In genomic region chr10:17395495-17396224, GRCm38 (mm10) we compare ENCODE assay signal across 20 mouse cellular contexts.
DNase-seq lines count a peak whose midpoint lies in the region; ATAC-seq and TF ChIP-seq lines count a peak whose summit lies in the region.
"Had no signal": no experiment of that assay in that cellular context is flagged by ENCODE, and none has a peak within 500 bp of the region (broad histone marks: within the 10 kb centered on the region; RNA-seq: fewer than 3 reads in every experiment).

No protein-coding gene starts in this region.

- WGBS in forebrain, embryonic 15.5 days = 36% methylated on average over 8 of the region's 8 CpGs
- 84% methylated on average over 8 of the region's 8 CpGs for WGBS in forebrain, embryonic 10.5 days
- WGBS in hindbrain, postnatal 0 days = 80% methylated on average over 8 of the region's 8 CpGs
- 84% methylated on average over 8 of the region's 8 CpGs for WGBS in hindbrain, embryonic 13.5 days
- 42% methylated on average over 8 of the region's 8 CpGs for WGBS in neural tube, embryonic 15.5 days
- 30% methylated on average over 8 of the region's 8 CpGs for WGBS in olfactory bulb, adult 2 months
- WGBS in heart, embryonic 11.5 days (ENCODE audit: insufficient replicate concordance) = 89% methylated on average over 8 of the region's 8 CpGs

- no peak for TF ChIP-seq POLR2A in olfactory bulb, adult 2 months (IDR thresholded peaks at IDR 0.05; ENCODE audit: insufficient read depth, low read depth, low read length)

- no peaks in the 10 kb centered on the region for H3K36me3 ChIP-seq in forebrain, embryonic 15.5 days
- H3K36me3 ChIP-seq in forebrain, embryonic 10.5 days (replicated peaks) = no peaks in the 10 kb centered on the region
- H3K36me3 ChIP-seq in hindbrain, postnatal 0 days (ENCODE audit: insufficient read depth, low read length) = no peaks in the 10 kb centered on the region
- H3K36me3 ChIP-seq in hindbrain, embryonic 13.5 days = no peaks in the 10 kb centered on the region
- H3K36me3 ChIP-seq in neural tube, embryonic 15.5 days = no peaks in the 10 kb centered on the region
- no peaks in the 10 kb centered on the region for H3K36me3 ChIP-seq in heart, embryonic 11.5 days (ENCODE audit: control insufficient read depth, insufficient read depth, low read length)
- H3K36me3 ChIP-seq: embryonic facial prominence, embryonic 12.5 days; heart, embryonic 12.5 days; hindbrain, embryonic 10.5 days; hindbrain, embryonic 15.5 days had no signal

- H3K27ac ChIP-seq in forebrain, embryonic 15.5 days (replicated peaks) = no peak overlapping the region
- no peak overlapping the region for H3K27ac ChIP-seq in forebrain, embryonic 10.5 days
- no peak overlapping the region for H3K27ac ChIP-seq in hindbrain, postnatal 0 days
- no peak overlapping the region for H3K27ac ChIP-seq in hindbrain, embryonic 13.5 days
- H3K27ac ChIP-seq in neural tube, embryonic 15.5 days (replicated peaks) = no peak overlapping the region
- H3K27ac ChIP-seq in olfactory bulb, adult 2 months (ENCODE audit: insufficient read depth, low read depth, low read length) = peak overlapping the region; percentile 66
- H3K27ac ChIP-seq in heart, embryonic 11.5 days (ENCODE audit: low read depth, low read length) = no peak overlapping the region
- H3K27ac ChIP-seq: embryonic facial prominence, embryonic 12.5 days; heart, adult 2 months; hindbrain, embryonic 10.5 days; hindbrain, embryonic 15.5 days had no signal

- no peak overlapping the region for H3K9ac ChIP-seq in forebrain, embryonic 15.5 days (replicated peaks)
- no peak overlapping the region for H3K9ac ChIP-seq in hindbrain, postnatal 0 days (replicated peaks; ENCODE audit: low read length)
- H3K9ac ChIP-seq in hindbrain, embryonic 13.5 days = no peak overlapping the region
- H3K9ac ChIP-seq in neural tube, embryonic 15.5 days (replicated peaks) = no peak overlapping the region
- no peak overlapping the region for H3K9ac ChIP-seq in heart, embryonic 11.5 days (ENCODE audit: low read depth, low read length)
- H3K9ac ChIP-seq: embryonic facial prominence, embryonic 12.5 days; heart, embryonic 12.5 days; hindbrain, embryonic 15.5 days had no signal

- H3K4me1 ChIP-seq in forebrain, embryonic 15.5 days = peaks cover 3% of the 10 kb centered on the region; the same call in 1 of the 2 replicates
- H3K4me1 ChIP-seq in forebrain, embryonic 10.5 days = no peaks in the 10 kb centered on the region
- H3K4me1 ChIP-seq in hindbrain, postnatal 0 days (ENCODE audit: insufficient read depth, low read length) = no peaks in the 10 kb centered on the region
- no peaks in the 10 kb centered on the region for H3K4me1 ChIP-seq in hindbrain, embryonic 13.5 days (replicated peaks)
- peaks cover 8% of the 10 kb centered on the region; the same call in 1 of the 2 replicates for H3K4me1 ChIP-seq in neural tube, embryonic 15.5 days
- no peaks in the 10 kb centered on the region for H3K4me1 ChIP-seq in olfactory bulb, adult 2 months (ENCODE audit: control insufficient read depth, insufficient read depth, low read length)
- H3K4me1 ChIP-seq in heart, embryonic 11.5 days (ENCODE audit: control insufficient read depth, insufficient read depth, low read length) = no peaks in the 10 kb centered on the region
- H3K4me1 ChIP-seq: embryonic facial prominence, embryonic 12.5 days; heart, embryonic 12.5 days; hindbrain, embryonic 10.5 days had no signal

- H3K27me3 ChIP-seq in forebrain, embryonic 15.5 days = no peaks in the 10 kb centered on the region
- H3K27me3 ChIP-seq in forebrain, embryonic 10.5 days (ENCODE audit: poor library complexity, severe bottlenecking) = no peaks in the 10 kb centered on the region
- H3K27me3 ChIP-seq in hindbrain, postnatal 0 days (ENCODE audit: insufficient read depth, low read length) = no peaks in the 10 kb centered on the region
- no peaks in the 10 kb centered on the region for H3K27me3 ChIP-seq in hindbrain, embryonic 13.5 days
- no peaks in the 10 kb centered on the region for H3K27me3 ChIP-seq in neural tube, embryonic 15.5 days (replicated peaks)
- H3K27me3 ChIP-seq in heart, embryonic 11.5 days (ENCODE audit: control insufficient read depth, insufficient read depth, low read length) = no peaks in the 10 kb centered on the region
- H3K27me3 ChIP-seq: embryonic facial prominence, embryonic 12.5 days; heart, embryonic 12.5 days; hindbrain, embryonic 15.5 days; Patski had no signal

- ATAC-seq in forebrain, embryonic 15.5 days (replicated peaks) = 0 out of 2 replicates have a peak, but pooled peaks have one; percentile 43
- ATAC-seq in hindbrain, postnatal 0 days = no peak
- ATAC-seq in hindbrain, embryonic 13.5 days (ENCODE audit: low FRiP score) = no peak
- ATAC-seq in neural tube, embryonic 15.5 days (ENCODE audit: low FRiP score) = no peak; the same call in 1 of the 2 replicates
- no peak for ATAC-seq in heart, embryonic 11.5 days (replicated peaks; ENCODE audit: insufficient number of reproducible peaks, low FRiP score, low TSS enrichment)
- ATAC-seq: inflammation-experienced regulatory T-cells, adult 6 months; intestine, postnatal 0 days; Patski had no signal

- TF ChIP-seq CTCF in hindbrain, postnatal 0 days (IDR thresholded peaks at IDR 0.05; ENCODE audit: low read depth) = no peak
- no peak for TF ChIP-seq CTCF in olfactory bulb, adult 2 months (IDR thresholded peaks at IDR 0.05; ENCODE audit: insufficient read depth, low read depth, low read length)

- H3K4me3 ChIP-seq in forebrain, embryonic 15.5 days = no peak overlapping the region
- H3K4me3 ChIP-seq in forebrain, embryonic 10.5 days = no peak overlapping the region
- no peak overlapping the region for H3K4me3 ChIP-seq in hindbrain, postnatal 0 days (ENCODE audit: low read length)
- no peak overlapping the region for H3K4me3 ChIP-seq in hindbrain, embryonic 13.5 days
- no peak overlapping the region for H3K4me3 ChIP-seq in neural tube, embryonic 15.5 days (replicated peaks)
- H3K4me3 ChIP-seq in olfactory bulb, adult 2 months (ENCODE audit: insufficient read depth, low read depth, low read length) = no peak overlapping the region
- H3K4me3 ChIP-seq in heart, embryonic 11.5 days (ENCODE audit: low read depth, low read length) = no peak overlapping the region
- H3K4me3 ChIP-seq: embryonic facial prominence, embryonic 12.5 days; heart, adult 2 months; heart, embryonic 12.5 days; hindbrain, embryonic 10.5 days; hindbrain, embryonic 15.5 days had no signal

- no peak overlapping the region for H3K4me2 ChIP-seq in forebrain, embryonic 15.5 days (replicated peaks)
- no peak overlapping the region for H3K4me2 ChIP-seq in hindbrain, postnatal 0 days (ENCODE audit: low read depth, low read length)
- no peak overlapping the region for H3K4me2 ChIP-seq in hindbrain, embryonic 13.5 days
- H3K4me2 ChIP-seq in neural tube, embryonic 15.5 days = peak overlapping the region; percentile 19; the same call in 1 of the 2 replicates
- H3K4me2 ChIP-seq in heart, embryonic 11.5 days = no peak overlapping the region
- H3K4me2 ChIP-seq: embryonic facial prominence, embryonic 12.5 days; heart, embryonic 12.5 days; hindbrain, embryonic 15.5 days had no signal

- no peaks in the 10 kb centered on the region for H3K9me3 ChIP-seq in forebrain, embryonic 15.5 days
- H3K9me3 ChIP-seq in forebrain, embryonic 10.5 days = peaks cover 9% of the 10 kb centered on the region; the same call in 1 of the 2 replicates
- peaks cover 6% of the 10 kb centered on the region; the same call in 1 of the 2 replicates for H3K9me3 ChIP-seq in hindbrain, postnatal 0 days (ENCODE audit: low read length)
- H3K9me3 ChIP-seq in hindbrain, embryonic 13.5 days = peaks cover 12% of the 10 kb centered on the region; the same call in 1 of the 2 replicates
- 0 out of 2 replicates have a peak, but pooled peaks cover 7% of the 10 kb centered on the region for H3K9me3 ChIP-seq in neural tube, embryonic 15.5 days (replicated peaks)
- no peaks in the 10 kb centered on the region for H3K9me3 ChIP-seq in heart, embryonic 11.5 days (replicated peaks; ENCODE audit: control insufficient read depth, low read length)
- H3K9me3 ChIP-seq: hindbrain, embryonic 15.5 days had no signal

- no peak for DNase-seq in forebrain, embryonic 10.5 days (ENCODE audit: extremely low spot score, low spot score)
- peak; percentile 15 for DNase-seq in hindbrain, postnatal 0 days (ENCODE audit: low spot score)
- no peak for DNase-seq in neural tube, embryonic 10.5 days (ENCODE audit: extremely low spot score, low spot score)
- DNase-seq: adrenal gland, adult 8-10 months; adrenal gland, postnatal 36 days; cerebellum, adult 11-12 months; gastrocnemius, postnatal 14 days; heart, adult 2 months had no signal
